Mouse (Mus musculus): ENCODE data around the gene Otud4. TPM values are rescaled to one million over a fixed set of nuclear protein-coding genes. Genes with fewer than 3 reads are reported as not detected.

Gene Otud4
- total and polyA plus RNA-seq, 2 experiments from 2014 or later, result 8.8 to 32.7 TPM

GRCm38 (mm10) chr8:79626213-79626612, 13.2 kb upstream of the Otud4 start:
- Histone ChIP-seq H3K4me2 (ENCODE audit: low read depth, low read length) (no peak overlapping the region), H3K27ac (ENCODE audit: low read depth) (no peak overlapping the region), H3K9me3 (replicated peaks; ENCODE audit: control insufficient read depth, low read length) (no peaks in the 10 kb centered on the region), H3K4me3 (ENCODE audit: low read depth, low read length) (no peak overlapping the region), H3K27me3 (ENCODE audit: control insufficient read depth, insufficient read depth, low read length) (no peaks in the 10 kb centered on the region), H3K36me3 (replicated peaks; ENCODE audit: control insufficient read depth, insufficient read depth, low read length) (no peaks in the 10 kb centered on the region), H3K9ac (replicated peaks; ENCODE audit: low read depth, low read length) (no peak overlapping the region), H3K4me1 (ENCODE audit: control insufficient read depth, insufficient read depth) (0 out of 2 replicates have a peak, but pooled peaks cover 10% of the 10 kb centered on the region)
- no peak for TF ChIP-seq EP300 (IDR thresholded peaks at IDR 0.05; ENCODE audit: low read depth)
- TF ChIP-seq CTCF (IDR thresholded peaks at IDR 0.05; ENCODE audit: low read depth), result no peak
- 19% methylated on average over 5 of the region's 5 CpGs for WGBS
- no peak for DNase-seq (ENCODE audit: low spot score)
- no peak for ATAC-seq (ENCODE audit: insufficient read depth, low read depth)

GRCm38 (mm10) chr8:79635491-79635890, 3.9 kb upstream of the Otud4 start:
- Histone ChIP-seq H3K9me3 (replicated peaks; ENCODE audit: control insufficient read depth, low read length) (peaks cover 11% of the 10 kb centered on the region; the same call in 1 of the 2 replicates), H3K27ac (ENCODE audit: low read depth) (no peak overlapping the region), H3K4me2 (ENCODE audit: low read depth, low read length) (no peak overlapping the region), H3K4me1 (ENCODE audit: control insufficient read depth, insufficient read depth) (no peaks in the 10 kb centered on the region), H3K9ac (replicated peaks; ENCODE audit: low read depth, low read length) (no peak overlapping the region), H3K27me3 (ENCODE audit: control insufficient read depth, insufficient read depth, low read length) (no peaks in the 10 kb centered on the region), H3K4me3 (ENCODE audit: low read depth, low read length) (no peak overlapping the region), H3K36me3 (replicated peaks; ENCODE audit: control insufficient read depth, insufficient read depth, low read length) (no peaks in the 10 kb centered on the region)
- TF ChIP-seq EP300 (IDR thresholded peaks at IDR 0.05; ENCODE audit: low read depth), result no peak
- TF ChIP-seq CTCF (IDR thresholded peaks at IDR 0.05; ENCODE audit: low read depth), result no peak
- ATAC-seq (ENCODE audit: insufficient read depth, low read depth), result no peak
- DNase-seq (ENCODE audit: low spot score), result no peak
- 97% methylated on average over 1 of the region's 1 CpGs for WGBS

GRCm38 (mm10) chr8:79636151-79636550, 3.3 kb upstream of the Otud4 start:
- Histone ChIP-seq H3K27me3 (ENCODE audit: control insufficient read depth, insufficient read depth, low read length) (no peaks in the 10 kb centered on the region), H3K9ac (replicated peaks; ENCODE audit: low read depth, low read length) (no peak overlapping the region), H3K27ac (ENCODE audit: low read depth) (no peak overlapping the region), H3K4me2 (ENCODE audit: low read depth, low read length) (no peak overlapping the region), H3K4me1 (ENCODE audit: control insufficient read depth, insufficient read depth) (peaks cover under 1% of the 10 kb centered on the region; the same call in 1 of the 2 replicates), H3K4me3 (ENCODE audit: low read depth, low read length) (no peak overlapping the region), H3K9me3 (replicated peaks; ENCODE audit: control insufficient read depth, low read length) (peaks cover 11% of the 10 kb centered on the region; the same call in 1 of the 2 replicates), H3K36me3 (replicated peaks; ENCODE audit: control insufficient read depth, insufficient read depth, low read length) (no peaks in the 10 kb centered on the region)
- 59% methylated on average over 1 of the region's 1 CpGs for WGBS
- no peak for ATAC-seq (ENCODE audit: insufficient read depth, low read depth)
- TF ChIP-seq EP300 (IDR thresholded peaks at IDR 0.05; ENCODE audit: low read depth) (no peak), CTCF (IDR thresholded peaks at IDR 0.05; ENCODE audit: low read depth) (no peak)
- DNase-seq (ENCODE audit: low spot score), result no peak

GRCm38 (mm10) chr8:79637237-79637636, 2.2 kb upstream of the Otud4 start:
- H3K4me1 ChIP-seq (ENCODE audit: control insufficient read depth, insufficient read depth), result peaks cover 9% of the 10 kb centered on the region
- peaks cover 11% of the 10 kb centered on the region; the same call in 1 of the 2 replicates for H3K9me3 ChIP-seq (replicated peaks; ENCODE audit: control insufficient read depth, low read length)
- TF ChIP-seq CTCF (IDR thresholded peaks at IDR 0.05; ENCODE audit: low read depth), result no peak
- TF ChIP-seq EP300 (IDR thresholded peaks at IDR 0.05; ENCODE audit: low read depth), result no peak
- no peak for DNase-seq (ENCODE audit: low spot score)
- no peaks in the 10 kb centered on the region for H3K27me3 ChIP-seq (ENCODE audit: control insufficient read depth, insufficient read depth, low read length)
- ATAC-seq (ENCODE audit: insufficient read depth, low read depth), result no peak
- WGBS, result 85% methylated on average over 3 of the region's 3 CpGs
- no peak overlapping the region for H3K9ac ChIP-seq (replicated peaks; ENCODE audit: low read depth, low read length)
- no peak overlapping the region for H3K4me2 ChIP-seq (ENCODE audit: low read depth, low read length)
- no peaks in the 10 kb centered on the region for H3K36me3 ChIP-seq (replicated peaks; ENCODE audit: control insufficient read depth, insufficient read depth, low read length)
- H3K27ac ChIP-seq (ENCODE audit: low read depth), result no peak overlapping the region
- no peak overlapping the region for H3K4me3 ChIP-seq (ENCODE audit: low read depth, low read length)

- H3K36me3 ChIP-seq (replicated peaks; ENCODE audit: control insufficient read depth, insufficient read depth, low read length), result no peaks in the 10 kb centered on the region
- ATAC-seq (ENCODE audit: insufficient read depth, low read depth), result no peak
These were observed 1.3 kb upstream of the Otud4 start for GRCm38 (mm10) chr8:79638001-79638706.

More at GRCm38 (mm10) chr8:79638001-79638706, 1.3 kb upstream of the Otud4 start:
- Histone ChIP-seq H3K9me3 (replicated peaks; ENCODE audit: control insufficient read depth, low read length) (peaks cover 11% of the 10 kb centered on the region; the same call in 1 of the 2 replicates), H3K27ac (ENCODE audit: low read depth) (peak overlapping the region; percentile 95), H3K4me3 (ENCODE audit: low read depth, low read length) (peak overlapping the region; percentile 84), H3K4me1 (ENCODE audit: control insufficient read depth, insufficient read depth) (peaks cover 15% of the 10 kb centered on the region), H3K27me3 (ENCODE audit: control insufficient read depth, insufficient read depth, low read length) (no peaks in the 10 kb centered on the region), H3K4me2 (ENCODE audit: low read depth, low read length) (peak overlapping the region; percentile 68), H3K9ac (replicated peaks; ENCODE audit: low read depth, low read length) (peak overlapping the region; percentile 90)
- WGBS, result 6% methylated on average over 11 of the region's 11 CpGs
- DNase-seq (ENCODE audit: low spot score), result no peak
- TF ChIP-seq CTCF (IDR thresholded peaks at IDR 0.05; ENCODE audit: low read depth) (no peak), EP300 (IDR thresholded peaks at IDR 0.05; ENCODE audit: low read depth) (no peak)

All from heart, postnatal 0 days (tissue).